Mouse (Mus musculus): ENCODE results near the gene B9d1. TPM values are rescaled to one million over a fixed set of nuclear protein-coding genes. Genes with fewer than 3 reads are reported as not detected.

B9d1 gene
- polyA plus RNA-seq, 1 experiment from 2014 or later: 53.0 TPM

GRCm38 (mm10) chr11:61532820-61533219 lies 27.9 kb downstream of the B9d1 start:
- Histone ChIP-seq H3K9me3 (no peaks in the 10 kb centered on the region), H3K4me1 (peaks cover 16% of the 10 kb centered on the region; the same call in 1 of the 2 replicates), H3K27me3 (ENCODE audit: poor library complexity, severe bottlenecking) (no peaks in the 10 kb centered on the region), H3K4me3 (no peak overlapping the region), H3K36me3 (replicated peaks) (peaks cover 56% of the 10 kb centered on the region), H3K27ac (no peak overlapping the region)
- WGBS: 95% methylated on average over 2 of the region's 2 CpGs
- no peak for DNase-seq (ENCODE audit: extremely low spot score, low spot score)

- no peak for DNase-seq (ENCODE audit: extremely low spot score, low spot score)
- WGBS: 66% methylated on average over 5 of the region's 5 CpGs
- H3K36me3 ChIP-seq (replicated peaks): peaks cover 51% of the 10 kb centered on the region
- H3K4me3 ChIP-seq: no peak overlapping the region
- no peak overlapping the region for H3K27ac ChIP-seq
- H3K9me3 ChIP-seq: no peaks in the 10 kb centered on the region
- H3K4me1 ChIP-seq: peaks cover 16% of the 10 kb centered on the region; the same call in 1 of the 2 replicates
- no peaks in the 10 kb centered on the region for H3K27me3 ChIP-seq (ENCODE audit: poor library complexity, severe bottlenecking)
These were observed 28.6 kb downstream of the B9d1 start for GRCm38 (mm10) chr11:61533571-61533970.

GRCm38 (mm10) chr11:61535530-61535929 lies 30.6 kb downstream of the B9d1 start:
- Histone ChIP-seq H3K9me3 (no peaks in the 10 kb centered on the region), H3K27me3 (ENCODE audit: poor library complexity, severe bottlenecking) (no peaks in the 10 kb centered on the region), H3K4me3 (no peak overlapping the region), H3K4me1 (0 out of 2 replicates have a peak, but pooled peaks cover 9% of the 10 kb centered on the region), H3K36me3 (replicated peaks) (peaks cover 48% of the 10 kb centered on the region), H3K27ac (no peak overlapping the region)
- DNase-seq (ENCODE audit: extremely low spot score, low spot score): no peak
- WGBS: 79% methylated on average over 1 of the region's 1 CpGs

- Histone ChIP-seq H3K9me3 (no peaks in the 10 kb centered on the region), H3K27ac (no peak overlapping the region), H3K27me3 (ENCODE audit: poor library complexity, severe bottlenecking) (no peaks in the 10 kb centered on the region), H3K4me1 (peaks cover 18% of the 10 kb centered on the region), H3K36me3 (replicated peaks) (peaks cover 49% of the 10 kb centered on the region), H3K4me3 (no peak overlapping the region)
- no peak for DNase-seq (ENCODE audit: extremely low spot score, low spot score)
- 77% methylated on average over 3 of the region's 3 CpGs for WGBS
These were observed 32.0 kb downstream of the B9d1 start for GRCm38 (mm10) chr11:61536952-61537351.

GRCm38 (mm10) chr11:61537362-61537761 lies 32.4 kb downstream of the B9d1 start:
- no peak overlapping the region for H3K4me3 ChIP-seq
- 82% methylated on average over 3 of the region's 3 CpGs for WGBS

GRCm38 (mm10) chr11:61540642-61541041 lies 35.7 kb downstream of the B9d1 start:
- Histone ChIP-seq H3K4me3 (no peak overlapping the region), H3K27ac (no peak overlapping the region), H3K36me3 (replicated peaks) (peaks cover 57% of the 10 kb centered on the region), H3K9me3 (no peaks in the 10 kb centered on the region), H3K27me3 (ENCODE audit: poor library complexity, severe bottlenecking) (no peaks in the 10 kb centered on the region), H3K4me1 (peaks cover 10% of the 10 kb centered on the region)
- 86% methylated on average over 7 of the region's 7 CpGs for WGBS
- no peak for DNase-seq (ENCODE audit: extremely low spot score, low spot score)

More at GRCm38 (mm10) chr11:61537362-61537761, 32.4 kb downstream of the B9d1 start:
- no peak for DNase-seq (ENCODE audit: extremely low spot score, low spot score)
- Histone ChIP-seq H3K4me1 (peaks cover 18% of the 10 kb centered on the region), H3K9me3 (no peaks in the 10 kb centered on the region), H3K27me3 (ENCODE audit: poor library complexity, severe bottlenecking) (no peaks in the 10 kb centered on the region), H3K36me3 (replicated peaks) (peaks cover 49% of the 10 kb centered on the region), H3K27ac (no peak overlapping the region)

- no peak for DNase-seq (ENCODE audit: extremely low spot score, low spot score)
- Histone ChIP-seq H3K9me3 (no peaks in the 10 kb centered on the region), H3K27ac (no peak overlapping the region), H3K36me3 (replicated peaks) (peaks cover 62% of the 10 kb centered on the region), H3K4me1 (peaks cover 10% of the 10 kb centered on the region), H3K27me3 (ENCODE audit: poor library complexity, severe bottlenecking) (no peaks in the 10 kb centered on the region), H3K4me3 (no peak overlapping the region)
- WGBS: 91% methylated on average over 2 of the region's 2 CpGs
These were observed 36.2 kb downstream of the B9d1 start for GRCm38 (mm10) chr11:61541106-61541505.

- H3K4me3 ChIP-seq: no peak overlapping the region
- H3K27me3 ChIP-seq (ENCODE audit: poor library complexity, severe bottlenecking): no peaks in the 10 kb centered on the region
- DNase-seq (ENCODE audit: extremely low spot score, low spot score): no peak
- H3K9me3 ChIP-seq: no peaks in the 10 kb centered on the region
- 92% methylated on average over 2 of the region's 2 CpGs for WGBS
- H3K27ac ChIP-seq: no peak overlapping the region
- H3K4me1 ChIP-seq: peaks cover 10% of the 10 kb centered on the region
- H3K36me3 ChIP-seq (replicated peaks): peaks cover 51% of the 10 kb centered on the region
These were observed 40.6 kb downstream of the B9d1 start for GRCm38 (mm10) chr11:61545586-61545985.

- H3K9me3 ChIP-seq: no peaks in the 10 kb centered on the region
- no peak overlapping the region for H3K27ac ChIP-seq
- H3K27me3 ChIP-seq (ENCODE audit: poor library complexity, severe bottlenecking): no peaks in the 10 kb centered on the region
- H3K4me3 ChIP-seq: no peak overlapping the region
- DNase-seq (ENCODE audit: extremely low spot score, low spot score): no peak
- 95% methylated on average over 10 of the region's 10 CpGs for WGBS
- peaks cover 47% of the 10 kb centered on the region for H3K36me3 ChIP-seq (replicated peaks)
- peaks cover 1% of the 10 kb centered on the region; the same call in 1 of the 2 replicates for H3K4me1 ChIP-seq
These were observed 41.5 kb downstream of the B9d1 start for GRCm38 (mm10) chr11:61546452-61546851.

- Histone ChIP-seq H3K4me1 (no peaks in the 10 kb centered on the region), H3K27ac (no peak overlapping the region), H3K36me3 (replicated peaks) (peaks cover 36% of the 10 kb centered on the region), H3K9me3 (no peaks in the 10 kb centered on the region), H3K4me3 (no peak overlapping the region), H3K27me3 (ENCODE audit: poor library complexity, severe bottlenecking) (no peaks in the 10 kb centered on the region)
- WGBS: 87% methylated on average over 4 of the region's 4 CpGs
- no peak for DNase-seq (ENCODE audit: extremely low spot score, low spot score)
These were observed 42.8 kb downstream of the B9d1 start for GRCm38 (mm10) chr11:61547710-61548109.

GRCm38 (mm10) chr11:61550631-61551030 lies 45.7 kb downstream of the B9d1 start:
- Histone ChIP-seq H3K36me3 (replicated peaks) (peaks cover 12% of the 10 kb centered on the region), H3K27me3 (ENCODE audit: poor library complexity, severe bottlenecking) (no peaks in the 10 kb centered on the region), H3K27ac (no peak overlapping the region), H3K4me1 (peaks cover 13% of the 10 kb centered on the region), H3K4me3 (no peak overlapping the region), H3K9me3 (no peaks in the 10 kb centered on the region)
- DNase-seq (ENCODE audit: extremely low spot score, low spot score): no peak

GRCm38 (mm10) chr11:61553015-61553754 lies 48.2 kb downstream of the B9d1 start:
- H3K27ac ChIP-seq: no peak overlapping the region
- no peaks in the 10 kb centered on the region for H3K36me3 ChIP-seq (replicated peaks)
- DNase-seq (ENCODE audit: extremely low spot score, low spot score): no peak
- 84% methylated on average over 3 of the region's 3 CpGs for WGBS
- no peaks in the 10 kb centered on the region for H3K9me3 ChIP-seq
- no peaks in the 10 kb centered on the region for H3K27me3 ChIP-seq (ENCODE audit: poor library complexity, severe bottlenecking)
- H3K4me3 ChIP-seq: no peak overlapping the region
- H3K4me1 ChIP-seq: peaks cover 13% of the 10 kb centered on the region

GRCm38 (mm10) chr11:61559572-61559971 lies 54.6 kb downstream of the B9d1 start:
- H3K27ac ChIP-seq: no peak overlapping the region
- no peaks in the 10 kb centered on the region for H3K36me3 ChIP-seq (replicated peaks)
- H3K4me1 ChIP-seq: no peaks in the 10 kb centered on the region
- no peak for DNase-seq (ENCODE audit: extremely low spot score, low spot score)
- 92% methylated on average over 5 of the region's 5 CpGs for WGBS
- H3K4me3 ChIP-seq: no peak overlapping the region
- no peaks in the 10 kb centered on the region for H3K9me3 ChIP-seq
- H3K27me3 ChIP-seq (ENCODE audit: poor library complexity, severe bottlenecking): no peaks in the 10 kb centered on the region
